Mouse (Mus musculus): ENCODE results near the gene Tmem72. TPM values are rescaled to one million over a fixed set of nuclear protein-coding genes. Genes with fewer than 3 reads are reported as not detected.

Gene Tmem72
- polyA plus RNA-seq, 2 experiments from 2014 or later, result 0.03 to 0.04 TPM

DNA sequence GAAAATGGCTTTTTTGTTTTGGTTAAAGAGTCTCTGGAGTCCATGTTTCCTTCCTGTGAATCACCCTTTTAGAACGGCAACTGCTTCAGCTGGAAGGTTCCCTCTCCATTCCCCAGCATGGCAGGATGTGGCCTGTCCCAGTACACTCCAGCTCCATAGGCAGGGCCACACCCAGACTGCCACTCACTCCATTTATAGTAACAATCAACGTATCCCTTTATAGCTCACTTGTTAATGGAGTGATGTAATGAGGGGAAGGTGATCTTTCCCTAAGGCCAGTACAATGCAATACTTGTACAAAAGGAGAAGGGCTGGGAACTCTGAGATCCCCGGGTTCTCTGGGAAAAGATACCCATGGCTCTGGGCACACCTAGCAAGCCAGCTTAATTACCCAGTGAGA lies 72.4 kb downstream of the Tmem72 start:
- no peak for ATAC-seq

GRCm38 (mm10) chr6:116643881-116644280 lies 72.8 kb downstream of the Tmem72 start:
- no peak for ATAC-seq

GRCm38 (mm10) chr6:116642942-116643341 lies 73.8 kb downstream of the Tmem72 start:
- ATAC-seq, result no peak

- no peak for ATAC-seq
These were observed 77.0 kb downstream of the Tmem72 start for GRCm38 (mm10) chr6:116639663-116640062.

GRCm38 (mm10) chr6:116638871-116639270 lies 77.8 kb downstream of the Tmem72 start:
- ATAC-seq, result no peak

DNA sequence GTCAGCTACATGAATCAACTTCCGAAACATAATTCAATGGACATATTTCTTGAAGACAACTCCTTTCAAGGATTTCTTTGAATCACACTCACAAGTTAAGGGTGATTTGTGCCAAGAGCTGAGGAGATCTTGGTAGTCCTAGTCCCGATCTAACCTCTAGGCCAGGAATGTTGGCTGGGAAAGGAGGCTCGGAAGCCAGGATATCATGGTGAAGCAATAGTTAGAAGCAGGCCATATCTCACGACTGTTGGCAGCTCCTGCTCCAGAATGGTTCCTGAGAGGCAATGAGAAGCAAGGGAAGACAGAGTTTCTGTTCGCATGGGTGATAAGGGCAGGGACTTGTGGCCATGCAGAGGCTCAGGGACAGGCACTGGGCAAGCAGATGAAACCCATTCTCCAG lies 79.2 kb downstream of the Tmem72 start:
- no peak for ATAC-seq

DNA sequence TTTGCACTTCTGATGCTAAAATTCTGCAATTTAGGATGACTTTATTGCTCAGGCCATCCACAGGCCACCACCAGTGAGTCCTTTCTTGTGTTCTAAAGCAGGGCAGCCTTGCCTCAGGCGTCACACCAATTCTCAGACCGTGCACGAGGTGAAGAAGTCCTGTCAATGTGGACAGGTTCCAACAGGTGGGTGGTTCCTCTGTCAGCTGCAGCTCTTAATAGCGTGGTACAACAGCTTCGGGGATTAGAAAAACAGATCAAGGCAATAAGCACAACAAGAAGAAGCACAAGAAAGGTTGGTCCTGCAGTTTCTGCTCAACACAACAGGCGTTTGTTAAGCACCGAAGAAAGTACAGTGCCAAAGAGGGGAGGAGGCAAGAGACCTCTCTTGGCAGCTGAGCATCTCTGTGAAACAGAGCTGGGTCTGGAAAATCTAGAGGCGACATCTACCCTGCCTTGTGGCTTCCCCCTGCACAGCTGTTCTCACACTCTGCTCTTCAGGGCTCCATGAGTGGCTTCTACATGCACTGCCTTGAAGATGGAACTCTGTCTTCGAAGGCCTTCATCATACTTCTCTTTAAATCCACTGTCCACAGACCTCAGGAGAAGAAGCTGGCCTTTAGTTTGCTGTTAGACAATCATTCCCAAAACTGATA lies 80.0 kb downstream of the Tmem72 start:
- ATAC-seq, result no peak

- no peak for ATAC-seq
These were observed 81.2 kb downstream of the Tmem72 start for GRCm38 (mm10) chr6:116635251-116636180.

- ATAC-seq, result no peak
These were observed 82.7 kb downstream of the Tmem72 start for GRCm38 (mm10) chr6:116633741-116634695.

- peak; percentile 40 for ATAC-seq
These were observed 84.6 kb downstream of the Tmem72 start for GRCm38 (mm10) chr6:116632129-116632528.

GRCm38 (mm10) chr6:116629766-116630165 lies 86.9 kb downstream of the Tmem72 start:
- ATAC-seq, result no peak

Other genes starting within 250 kb of the Tmem72 start
- not detected for gene Olfr211, start 227.8 kb downstream of the Tmem72 start, polyA plus RNA-seq (2017; shearing (Covaris generic))
- gene Olfr212, start 210.4 kb downstream of the Tmem72 start, polyA plus RNA-seq (2017; shearing (Covaris generic)), result not detected
- gene Olfr213, start 178.5 kb downstream of the Tmem72 start, polyA plus RNA-seq (2017; shearing (Covaris generic)), result not detected
- gene Gm5580, start 165.8 kb downstream of the Tmem72 start, polyA plus RNA-seq (2017; shearing (Covaris generic)), result not detected
- gene Olfr214, start 162.7 kb downstream of the Tmem72 start, polyA plus RNA-seq (2017; shearing (Covaris generic)), result not detected
- not detected for gene Olfr215, start 132.7 kb downstream of the Tmem72 start, polyA plus RNA-seq (2017; shearing (Covaris generic))
- 10 to 100 TPM; 32.3 to 36.6 TPM for gene Zfp422, start 87.9 kb downstream of the Tmem72 start, polyA plus RNA-seq (2017; shearing (Covaris generic))
- gene Depp1, start 66.3 kb downstream of the Tmem72 start, polyA plus RNA-seq (2017; shearing (Covaris generic)), result under 1 TPM; 0.36 to 0.37 TPM
- gene Rassf4, start 43.0 kb downstream of the Tmem72 start, polyA plus RNA-seq (2017; shearing (Covaris generic)), result 1 to 10 TPM; 2.5 to 3.8 TPM